Mouse (Mus musculus) Patski (cell line): ENCODE data around the gene Cemip. TPM values are rescaled to one million over a fixed set of nuclear protein-coding genes. Genes with fewer than 3 reads are reported as not detected.

Experiments used
- ATAC-seq: fragments of 100-300 bp; one replicate; pipeline ENCODE4 v1.8.0; 2021
- CTCF ChIA-PET: fragments of 350-600 bp; sonication (Branson Sonifier 250); formaldehyde crosslinking; loops from one replicate; lab custom pipeline; 2022; ENCODE audit warnings: inconsistent platforms; lab: Charles Lee
- POLR2A ChIA-PET: fragments of 350-600 bp; sonication (Branson Sonifier 250); formaldehyde crosslinking; loops from one replicate; lab custom pipeline; 2022; ENCODE audit warnings: antibody characterized with exemption, inconsistent platforms; lab: Charles Lee
- DNase-seq: peaks from one replicate; pipeline ENCODE4 v3.0.0-alpha.2; 2011; ENCODE audit warnings: low read depth, low spot score
- H3K27me3 ChIP-seq: fragments of 371-371 bp; one replicate; pipeline ENCODE4 v1.5.1; 2021
- CTCF ChIP-seq: fragments of 100-300 bp; IDR thresholded peaks from one replicate; pipeline ENCODE4 v1.5.1; 2021
- in situ Hi-C: fragments of 300-500 bp; cut with MboI; formaldehyde crosslinking; loops from 3 replicates; pipeline ENCODE4 v1.11.1; 2018; ENCODE audit warnings: low pct_unique_long_range_greater_than_20kb, mixed read lengths
- polyA plus RNA-seq: library from polyadenylated mRNA; unstranded; gene quantifications from one replicate; pipeline ENCODE4 v1.2.3, GENCODE M21; 2021

The Cemip gene
- polyA plus RNA-seq, 1 experiment from 2014 or later: 52.6 TPM

- ATAC-seq (no peak), DNase-seq (no peak)
- TF ChIP-seq CTCF: no peak
- ChIA-PET CTCF (interaction anchor here (0.8 to 0.9 kb wide), 2 partner anchors 12 to 283 kb away, joined by 3 read pairs; no protein-coding TSS in a partner anchor), POLR2A (interaction anchor here (0.8 kb wide), 1 partner anchor 15 kb away, joined by 3 read pairs; no protein-coding TSS in a partner anchor)
- in situ Hi-C loops: no loop called here
- H3K27me3 ChIP-seq: no peaks in the 10 kb centered on the region
Observed at GRCm38 (mm10) chr7:84015050-84015449, 71.3 kb downstream of the Cemip start.

DNA sequence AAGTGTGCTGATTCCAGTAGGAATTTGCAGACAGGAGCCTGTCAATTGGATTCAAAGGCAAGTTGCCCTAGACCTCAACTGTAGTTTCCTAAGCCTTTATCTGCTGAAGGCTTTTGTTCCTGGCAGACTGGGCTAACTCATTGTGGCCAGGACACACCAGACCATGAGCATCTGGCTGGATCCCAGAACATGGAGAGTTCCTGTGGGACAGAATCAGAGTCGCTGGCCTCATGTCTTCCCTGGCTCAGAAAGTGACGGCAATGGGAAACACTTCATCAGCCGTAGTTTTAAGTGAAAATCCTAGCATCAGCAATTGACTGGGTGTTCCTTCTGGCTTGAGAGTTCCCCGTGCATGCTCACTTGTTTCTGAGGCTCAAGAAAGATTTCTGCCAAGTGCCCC is 72.6 kb downstream of the Cemip start:
- DNase-seq (no peak), ATAC-seq (no peak)
- in situ Hi-C loops: no loop called here
- no peak for TF ChIP-seq CTCF
- no peaks in the 10 kb centered on the region for H3K27me3 ChIP-seq
- ChIA-PET POLR2A (no interaction called here), CTCF (interaction anchor here (1.3 kb wide), 1 partner anchor 41 kb away, joined by 3 read pairs; no protein-coding TSS in a partner anchor)

GRCm38 (mm10) chr7:84004357-84004756 is 81.9 kb downstream of the Cemip start:
- no peak for TF ChIP-seq CTCF
- H3K27me3 ChIP-seq: no peaks in the 10 kb centered on the region
- DNase-seq (no peak), ATAC-seq (no peak)
- POLR2A ChIA-PET: no interaction called here
- CTCF ChIA-PET: no interaction called here
- in situ Hi-C loops: no loop called here

- in situ Hi-C loops: no loop called here
- H3K27me3 ChIP-seq: no peaks in the 10 kb centered on the region
- no peak for DNase-seq
- TF ChIP-seq CTCF: no peak
- ATAC-seq: no peak
- POLR2A ChIA-PET: no interaction called here
- CTCF ChIA-PET: interaction anchor here (1.0 to 1.3 kb wide), 2 partner anchors 8 to 27 kb away, joined by 3 to 4 read pairs; no protein-coding TSS in a partner anchor
Observed at GRCm38 (mm10) chr7:84001516-84001915, 84.8 kb downstream of the Cemip start.

DNA sequence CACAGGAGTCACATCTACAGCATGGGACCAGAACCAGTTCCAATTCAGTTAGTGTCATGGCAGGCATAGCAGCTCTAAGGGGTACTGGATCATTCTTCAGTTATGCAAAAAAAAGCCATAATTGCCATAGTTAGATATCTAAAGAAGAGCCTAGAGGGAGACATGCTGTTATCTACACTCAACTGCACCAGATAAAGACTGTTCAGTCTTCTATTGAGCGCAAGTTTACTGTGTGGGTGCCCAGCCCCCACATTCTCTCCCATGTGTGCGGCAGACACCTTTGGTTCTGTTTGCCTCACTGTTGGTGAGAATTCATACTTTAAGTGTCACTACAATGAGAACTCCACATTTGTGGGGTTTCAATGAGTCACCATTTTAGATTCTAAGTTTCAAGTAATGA is 85.6 kb downstream of the Cemip start:
- ChIA-PET POLR2A (no interaction called here), CTCF (interaction anchor here (1.0 to 1.3 kb wide), 2 partner anchors 9 to 28 kb away, joined by 3 to 4 read pairs; no protein-coding TSS in a partner anchor)
- in situ Hi-C loops: no loop called here
- TF ChIP-seq CTCF: no peak
- no peak for ATAC-seq
- H3K27me3 ChIP-seq: no peaks in the 10 kb centered on the region
- no peak for DNase-seq

GRCm38 (mm10) chr7:83999647-84000046 is 86.7 kb downstream of the Cemip start:
- TF ChIP-seq CTCF: no peak
- ATAC-seq (no peak), DNase-seq (no peak)
- no peaks in the 10 kb centered on the region for H3K27me3 ChIP-seq
- POLR2A ChIA-PET: no interaction called here
- CTCF ChIA-PET: no interaction called here
- in situ Hi-C loops: no loop called here

- CTCF ChIA-PET: interaction anchor here (1.2 to 1.4 kb wide), 2 partner anchors 11 to 12 kb away, joined by 4 read pairs; no protein-coding TSS in a partner anchor
Observed at GRCm38 (mm10) chr7:83994348-83994747, 92.0 kb downstream of the Cemip start.

DNA sequence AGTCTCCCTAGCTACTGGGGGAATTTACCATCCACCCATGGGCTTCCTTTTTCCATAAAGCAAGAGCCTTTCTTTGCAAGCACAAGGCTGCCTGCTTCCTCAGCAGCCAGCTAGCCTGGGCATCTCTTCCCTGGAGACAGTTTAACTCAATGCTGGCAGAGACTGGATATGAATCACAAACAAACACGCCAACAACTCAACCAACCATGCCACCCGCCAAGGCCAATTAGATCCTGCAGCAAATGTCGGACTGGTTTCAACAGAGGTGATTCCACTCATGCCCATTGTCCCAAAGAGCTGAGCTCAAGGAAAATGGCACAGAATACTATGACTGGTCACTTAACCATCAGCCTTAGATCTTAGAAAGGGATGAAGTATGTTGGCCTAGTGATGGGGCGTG is 97.0 kb downstream of the Cemip start:
- ATAC-seq: peak; percentile 78
- POLR2A ChIA-PET: interaction anchor here (0.8 kb wide), 1 partner anchor 11 kb away, joined by 3 read pairs; no protein-coding TSS in a partner anchor
- DNase-seq: peak; percentile 44
- in situ Hi-C loops: no loop called here
- no peaks in the 10 kb centered on the region for H3K27me3 ChIP-seq
- CTCF ChIA-PET: no interaction called here
- TF ChIP-seq CTCF: no peak

More at GRCm38 (mm10) chr7:83994348-83994747, 92.0 kb downstream of the Cemip start:
- no peaks in the 10 kb centered on the region for H3K27me3 ChIP-seq
- POLR2A ChIA-PET: no interaction called here
- in situ Hi-C loops: no loop called here
- no peak for TF ChIP-seq CTCF
- DNase-seq (no peak), ATAC-seq (no peak)

DNA sequence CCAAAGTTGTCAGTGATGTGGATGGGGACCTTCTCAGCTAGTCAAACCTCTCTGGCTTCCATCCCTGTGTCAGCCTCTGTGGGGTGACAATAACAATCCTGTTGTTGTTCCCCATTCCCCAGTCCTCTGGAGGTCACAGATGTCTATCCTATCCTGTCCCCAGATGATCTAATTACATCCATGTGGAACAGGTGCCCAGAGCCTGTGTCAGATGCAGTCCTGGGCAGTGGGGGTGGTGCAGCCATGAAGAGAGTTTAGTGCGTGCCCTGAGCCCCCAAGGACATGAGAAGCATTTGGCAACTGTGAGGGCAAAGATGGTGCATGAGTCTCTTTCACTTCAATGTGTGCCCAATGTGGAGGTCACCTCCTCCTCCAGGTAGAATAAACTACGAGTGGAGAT is 100.6 kb downstream of the Cemip start:
- no peak for TF ChIP-seq CTCF
- no peaks in the 10 kb centered on the region for H3K27me3 ChIP-seq
- DNase-seq (no peak), ATAC-seq (no peak)
- POLR2A ChIA-PET: no interaction called here
- CTCF ChIA-PET: interaction anchor here (1.1 kb wide), 1 partner anchor 22 kb away, joined by 3 read pairs; no protein-coding TSS in a partner anchor
- in situ Hi-C loops: no loop called here

- no peak for ATAC-seq
- no peak for TF ChIP-seq CTCF
- no peak for DNase-seq
- no peaks in the 10 kb centered on the region for H3K27me3 ChIP-seq
- ChIA-PET POLR2A (no interaction called here), CTCF (interaction anchor here (1.0 to 1.3 kb wide), 3 partner anchors 12 to 27 kb away, joined by 3 to 4 read pairs (median 3); no protein-coding TSS in a partner anchor)
- in situ Hi-C loops: no loop called here
Observed at GRCm38 (mm10) chr7:83982566-83982965, 103.7 kb downstream of the Cemip start.

DNA sequence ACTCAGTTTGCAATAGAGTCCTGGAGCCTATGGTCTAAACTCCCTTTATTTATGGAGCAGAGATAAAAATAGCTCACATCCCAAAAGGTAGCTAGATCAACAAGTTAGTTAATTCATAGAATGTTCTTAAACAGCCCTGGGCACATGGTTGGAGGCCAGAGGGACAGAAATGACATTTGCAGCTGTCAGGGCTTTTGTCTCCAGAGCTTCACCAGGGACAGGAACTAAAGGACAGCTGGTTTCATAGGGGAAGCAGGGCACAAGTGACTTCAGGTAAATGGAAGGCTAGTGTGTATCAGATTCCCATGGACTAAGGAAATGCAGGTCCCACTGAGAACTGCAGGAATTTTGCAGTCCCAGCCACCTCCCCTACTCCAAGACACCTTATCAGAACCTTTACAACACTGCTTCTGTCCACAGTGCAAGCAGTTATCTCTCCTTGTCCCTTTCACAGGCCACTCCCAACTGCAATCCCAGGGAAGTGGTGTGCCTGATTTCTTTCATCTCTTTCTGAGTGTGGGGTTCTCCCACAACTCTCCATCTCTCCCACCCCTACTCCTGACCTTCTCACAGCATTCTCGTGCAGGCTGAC is 107.3 kb downstream of the Cemip start:
- CTCF ChIA-PET: interaction anchor here (1.5 kb wide), 1 partner anchor 14 kb away, joined by 3 read pairs; no protein-coding TSS in a partner anchor

More for the DNA sequence above, 107.3 kb downstream of the Cemip start:
- POLR2A ChIA-PET: interaction anchor here (1.1 kb wide), 1 partner anchor 10 kb away, joined by 3 read pairs; no protein-coding TSS in a partner anchor
- no peaks in the 10 kb centered on the region for H3K27me3 ChIP-seq
- TF ChIP-seq CTCF: no peak
- in situ Hi-C loops: no loop called here
- ATAC-seq (no peak), DNase-seq (no peak)
